Mouse (Mus musculus) brain, embryonic 14.5 days (tissue): ENCODE measurements around the gene Olfr825. TPM values are rescaled to one million over a fixed set of nuclear protein-coding genes. Genes with fewer than 3 reads are reported as not detected.
"Not testable (repeated sequence)": the region's sequence is repeated elsewhere in the genome, so short reads cannot be mapped to it uniquely, and the experiment has no call there.

Experiments
- DNase-seq: peaks from one replicate; pipeline ENCODE4 v3.0.0-alpha.2; 2011; ENCODE audit warnings: low read depth
- CTCF ChIP-seq: fragments of 200-500 bp; IDR thresholded peaks from 2 replicates; pipeline ENCODE4 v1.5.1; 2012; ENCODE audit warnings: inconsistent platforms, mild to moderate bottlenecking, moderate library complexity, borderline replicate concordance; ENCODE audit not compliant: insufficient read depth, insufficient read length; ENCODE audit errors: extremely low read depth
- POLR2A ChIP-seq: fragments of 200-500 bp; IDR thresholded peaks from 2 replicates; pipeline ENCODE4 v1.6.1; 2012; ENCODE audit warnings: mild to moderate bottlenecking, inconsistent platforms, borderline replicate concordance; ENCODE audit not compliant: poor library complexity, insufficient read depth, insufficient read length, severe bottlenecking; ENCODE audit errors: extremely low read depth
- polyA plus RNA-seq: library from polyadenylated mRNA; depleted of rRNA; stranded (reverse); fragments of >200 nt; gene quantifications from 2 replicates; pipeline ENCODE4 v1.2.3, GENCODE M21; 2012; rRNA removed

Gene Olfr825
- not detected in 2 replicates for polyA plus RNA-seq

GRCm38 (mm10) chr10:130166666-130167065, at the start of gene Olfr825:
Gene Olfr825, minus strand, starts transcription at chr10:130166766.
- no peak for TF ChIP-seq POLR2A
- no peak for TF ChIP-seq CTCF
- DNase-seq: no peak

- DNase-seq: no peak
- TF ChIP-seq CTCF (no peak), POLR2A (no peak)
Observed at GRCm38 (mm10) chr10:130214303-130214702, 47.7 kb upstream of the Olfr825 start, which contains the start of gene Olfr827. Gene Olfr827, minus strand, starts transcription at chr10:130214403.

GRCm38 (mm10) chr10:130184086-130184485, 17.5 kb upstream of the Olfr825 start, which contains the start of gene Olfr826:
Gene Olfr826, minus strand, starts transcription at chr10:130184186.
- TF ChIP-seq POLR2A: no peak
- TF ChIP-seq CTCF: no peak
- no peak for DNase-seq

GRCm38 (mm10) chr10:130165196-130165595, 1.4 kb downstream of the Olfr825 start:
- DNase-seq: no peak
- TF ChIP-seq POLR2A (no peak), CTCF (no peak)

GRCm38 (mm10) chr10:130144121-130144520, 22.4 kb downstream of the Olfr825 start:
- TF ChIP-seq POLR2A (no peak), CTCF (no peak)
- no peak for DNase-seq

GRCm38 (mm10) chr10:130142481-130142880, 24.1 kb downstream of the Olfr825 start:
- DNase-seq: not testable (repeated sequence)

GRCm38 (mm10) chr10:130134811-130135210, 31.8 kb downstream of the Olfr825 start:
- TF ChIP-seq CTCF: no peak
- TF ChIP-seq POLR2A: no peak
- no peak for DNase-seq

GRCm38 (mm10) chr10:130129900-130130299, 36.7 kb downstream of the Olfr825 start, which contains the start of gene Olfr824:
Gene Olfr824, minus strand, starts transcription at chr10:130130000.
- not testable (repeated sequence) for DNase-seq

GRCm38 (mm10) chr10:130116045-130116444, 50.5 kb downstream of the Olfr825 start:
- DNase-seq: not testable (repeated sequence)

- DNase-seq: not testable (repeated sequence)
Observed at GRCm38 (mm10) chr10:130115283-130115682, 51.3 kb downstream of the Olfr825 start, which contains the start of gene Olfr823. Gene Olfr823, minus strand, starts transcription at chr10:130115383.

Other genes with a start within 250 kb of the Olfr825 start
- not detected in 2 replicates for gene Olfr818, start 217.7 kb downstream of the Olfr825 start, polyA plus RNA-seq
- not detected in 2 replicates for gene Olfr819, start 199.5 kb downstream of the Olfr825 start, polyA plus RNA-seq
- not detected in 2 replicates for gene Olfr247, start 190.6 kb downstream of the Olfr825 start, polyA plus RNA-seq
- not detected in 2 replicates for gene Gm10310, start 181.7 kb downstream of the Olfr825 start, polyA plus RNA-seq
- gene Olfr820, start 154.1 kb downstream of the Olfr825 start, polyA plus RNA-seq: not detected in 2 replicates
- not detected in 2 replicates for gene Olfr821, start 136.4 kb downstream of the Olfr825 start, polyA plus RNA-seq
- not detected in 2 replicates for gene Olfr822, start 95.6 kb downstream of the Olfr825 start, polyA plus RNA-seq
- not detected in 2 replicates for gene Olfr823, start 51.4 kb downstream of the Olfr825 start, polyA plus RNA-seq
- gene Olfr824, start 36.8 kb downstream of the Olfr825 start, polyA plus RNA-seq: not detected in 2 replicates
- gene Olfr826, start 17.4 kb upstream of the Olfr825 start, polyA plus RNA-seq: not detected in 2 replicates
- gene Olfr827, start 47.6 kb upstream of the Olfr825 start, polyA plus RNA-seq: not detected in 2 replicates
- gene Neurod4, start 113.5 kb upstream of the Olfr825 start, polyA plus RNA-seq: 2.0 and 2.5 TPM in 2 replicates
- 0.16 TPM in 1 of 2 replicates, not detected in the other for gene Tespa1, start 156.1 kb upstream of the Olfr825 start, polyA plus RNA-seq
- gene Vmn2r84, start 227.6 kb upstream of the Olfr825 start, polyA plus RNA-seq: 0.03 TPM in 2 replicates